Mouse (Mus musculus) hindbrain, embryonic 13.5 days (tissue): ENCODE measurements at regions not wholly inside any gene's neighbourhood (a gene's known extent, or its start where the extent isn't known, plus 50 kb on each side); places are given as distances from the start of the nearest gene placed in this dataset.

Experiments
- ATAC-seq: fragments of 200-750 bp; cut with Nextera tagmentation; 2 replicates; pipeline ENCODE4 v1.8.0; 2017; ENCODE audit warnings: moderate TSS enrichment; ENCODE audit not compliant: low FRiP score
- H3K27ac ChIP-seq: fragments of 300-500 bp; sonication (generic); 2 replicates; pipeline ENCODE4 v1.5.1; 2015; ENCODE audit warnings: inconsistent platforms, mild to moderate bottlenecking, moderate library complexity
- H3K27me3 ChIP-seq: fragments of 300-500 bp; sonication (generic); 2 replicates; pipeline ENCODE4 v1.6.1; 2015; ENCODE audit warnings: mild to moderate bottlenecking, inconsistent platforms
- H3K36me3 ChIP-seq: fragments of 300-500 bp; sonication (generic); 2 replicates; pipeline ENCODE4 v1.6.1; 2015; ENCODE audit warnings: mild to moderate bottlenecking, inconsistent platforms
- H3K4me1 ChIP-seq: fragments of 300-500 bp; sonication (generic); replicated peaks from 2 replicates; pipeline ENCODE4 v1.6.1; 2015; ENCODE audit warnings: inconsistent platforms
- H3K4me2 ChIP-seq: fragments of 300-500 bp; sonication (generic); 2 replicates; pipeline ENCODE4 v1.6.1; 2015; ENCODE audit warnings: inconsistent platforms, mild to moderate bottlenecking, moderate library complexity
- H3K4me3 ChIP-seq: fragments of 300-500 bp; sonication (generic); 2 replicates; pipeline ENCODE4 v1.5.1; 2015; ENCODE audit warnings: mild to moderate bottlenecking, inconsistent platforms
- H3K9ac ChIP-seq: fragments of 300-500 bp; sonication (generic); 2 replicates; pipeline ENCODE4 v1.6.1; 2015; ENCODE audit warnings: mild to moderate bottlenecking, inconsistent platforms
- H3K9me3 ChIP-seq: fragments of 300-500 bp; sonication (generic); 2 replicates; pipeline ENCODE4 v1.6.1; 2016; ENCODE audit warnings: inconsistent platforms
- WGBS: fragments of 180-500 bp; shearing (Covaris S2); methylation state at CpG from one replicate; pipeline ENCODE4 v1.1.7; 2015; 5-methylcytosine and 5-hydroxymethylcytosine counted together

- H3K27ac ChIP-seq, result no peak overlapping the region
- H3K4me3 ChIP-seq, result no peak overlapping the region
- no peak for ATAC-seq
- no peaks in the 10 kb centered on the region for H3K36me3 ChIP-seq
- no peaks in the 10 kb centered on the region for H3K4me1 ChIP-seq
- no peaks in the 10 kb centered on the region for H3K9me3 ChIP-seq
- no peaks in the 10 kb centered on the region for H3K27me3 ChIP-seq
- no peak overlapping the region for H3K4me2 ChIP-seq
- H3K9ac ChIP-seq, result no peak overlapping the region
These were observed 93.0 kb upstream of the Tram1l1 start for GRCm38 (mm10) chr3:124227701-124228100.

DNA sequence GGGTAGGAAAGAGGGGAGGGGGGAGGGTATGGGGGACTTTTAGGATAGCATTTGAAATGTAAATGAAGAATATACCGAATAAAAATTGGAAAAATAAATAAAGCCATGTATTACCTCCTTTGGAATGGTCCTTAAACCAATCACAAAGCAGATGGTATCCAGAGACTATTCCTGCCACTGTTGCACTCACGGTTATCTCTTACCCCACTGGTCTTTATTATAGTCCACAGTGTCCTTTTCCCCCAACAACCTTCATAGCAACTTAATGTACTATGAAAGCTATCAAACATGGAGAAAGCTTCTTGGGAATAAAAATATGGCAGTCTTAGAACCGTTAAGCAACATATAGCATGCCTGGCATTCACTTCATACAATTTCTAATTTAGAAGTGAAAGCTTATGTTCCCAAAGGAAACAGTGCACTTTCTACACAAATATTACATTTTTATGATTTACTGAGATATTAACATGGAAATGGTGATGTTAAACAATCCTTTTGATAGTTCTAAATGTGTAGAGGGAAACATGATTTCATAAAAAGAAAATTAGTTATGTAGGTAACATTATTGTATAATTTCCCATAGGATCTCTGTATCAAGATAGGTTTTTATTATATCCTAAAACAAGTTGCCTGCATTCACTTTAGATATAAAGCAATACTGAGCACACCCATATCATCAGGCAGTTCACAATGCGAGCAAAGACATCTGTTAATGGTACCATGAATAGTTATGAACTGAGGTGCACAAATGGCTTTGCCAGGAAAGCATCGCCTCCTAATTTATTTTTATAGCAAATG, 79.5 kb upstream of the Tram1l1 start:
- 67% methylated on average over 5 of the region's 5 CpGs for WGBS
- Histone ChIP-seq H3K4me3 (no peak overlapping the region), H3K9me3 (no peaks in the 10 kb centered on the region), H3K4me2 (no peak overlapping the region), H3K9ac (no peak overlapping the region), H3K27ac (no peak overlapping the region), H3K36me3 (no peaks in the 10 kb centered on the region), H3K4me1 (no peaks in the 10 kb centered on the region), H3K27me3 (no peaks in the 10 kb centered on the region)
- no peak for ATAC-seq

DNA sequence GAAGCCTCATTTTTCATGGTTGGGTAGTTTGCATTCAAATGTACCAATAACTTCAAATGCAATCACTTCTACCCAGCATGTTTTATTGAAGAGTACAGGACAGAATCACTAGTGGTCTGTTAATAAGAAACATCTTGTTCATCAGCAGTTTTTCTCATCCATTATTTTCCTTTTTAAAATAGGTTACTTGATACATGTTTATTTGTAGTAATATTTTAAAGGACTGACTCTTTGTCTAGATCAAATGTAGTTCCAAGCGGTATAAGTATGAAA, 79.0 kb upstream of the Tram1l1 start:
- 90% methylated on average over 1 of the region's 1 CpGs for WGBS
- no peak for ATAC-seq
- no peaks in the 10 kb centered on the region for H3K4me1 ChIP-seq

GRCm38 (mm10) chr3:124262150-124262549, 58.5 kb upstream of the Tram1l1 start:
- H3K4me1 ChIP-seq, result no peaks in the 10 kb centered on the region
- H3K27ac ChIP-seq, result no peak overlapping the region
- H3K9ac ChIP-seq, result no peak overlapping the region
- no peaks in the 10 kb centered on the region for H3K36me3 ChIP-seq
- no peak overlapping the region for H3K4me3 ChIP-seq
- no peak overlapping the region for H3K4me2 ChIP-seq
- H3K27me3 ChIP-seq, result no peaks in the 10 kb centered on the region
- 36% methylated on average over 3 of the region's 3 CpGs for WGBS
- no peak for ATAC-seq
- no peaks in the 10 kb centered on the region for H3K9me3 ChIP-seq

More for the DNA sequence above, 79.0 kb upstream of the Tram1l1 start:
- no peaks in the 10 kb centered on the region for H3K27me3 ChIP-seq
- H3K27ac ChIP-seq, result no peak overlapping the region
- H3K4me2 ChIP-seq, result no peak overlapping the region
- H3K4me3 ChIP-seq, result no peak overlapping the region
- H3K9ac ChIP-seq, result no peak overlapping the region
- H3K9me3 ChIP-seq, result no peaks in the 10 kb centered on the region
- H3K36me3 ChIP-seq, result no peaks in the 10 kb centered on the region

DNA sequence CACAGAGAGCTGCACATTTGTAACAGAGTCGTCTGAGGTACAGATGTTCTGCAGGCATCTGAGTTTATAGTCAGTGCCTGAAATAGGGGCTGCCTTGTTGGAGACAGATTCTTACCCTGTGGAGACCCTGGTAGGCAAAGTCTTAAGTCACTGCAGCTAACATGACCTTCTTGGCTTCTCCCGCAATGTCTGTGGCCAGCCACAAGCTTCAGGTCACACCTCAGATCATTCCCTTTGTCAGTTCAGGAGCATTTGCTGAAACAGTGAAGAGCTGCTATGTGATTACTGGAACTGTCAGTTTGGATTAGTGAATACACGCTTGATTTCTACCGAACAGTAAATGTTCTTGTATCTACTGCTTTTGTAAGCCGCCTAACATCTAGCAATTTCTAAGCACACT, 53.8 kb upstream of the Tram1l1 start:
- no peaks in the 10 kb centered on the region for H3K9me3 ChIP-seq
- no peaks in the 10 kb centered on the region for H3K36me3 ChIP-seq
- H3K9ac ChIP-seq, result no peak overlapping the region
- no peak for ATAC-seq
- 70% methylated on average over 5 of the region's 5 CpGs for WGBS
- H3K4me3 ChIP-seq, result no peak overlapping the region
- no peak overlapping the region for H3K4me2 ChIP-seq
- no peaks in the 10 kb centered on the region for H3K27me3 ChIP-seq
- H3K27ac ChIP-seq, result no peak overlapping the region
- H3K4me1 ChIP-seq, result no peaks in the 10 kb centered on the region

- H3K36me3 ChIP-seq, result no peaks in the 10 kb centered on the region
- no peak overlapping the region for H3K27ac ChIP-seq
- H3K27me3 ChIP-seq, result no peaks in the 10 kb centered on the region
- no peaks in the 10 kb centered on the region for H3K4me1 ChIP-seq
- ATAC-seq, result no peak
- H3K9me3 ChIP-seq, result no peaks in the 10 kb centered on the region
- WGBS, result 64% methylated on average over 5 of the region's 5 CpGs
- no peak overlapping the region for H3K4me3 ChIP-seq
- H3K9ac ChIP-seq, result no peak overlapping the region
- H3K4me2 ChIP-seq, result no peak overlapping the region
These were observed 50.1 kb upstream of the Tram1l1 start for GRCm38 (mm10) chr3:124270506-124270905.
